Mouse (Mus musculus) urinary bladder, postnatal 10 days (tissue): ENCODE measurements around the gene Mdm1.

Experiments used
- DNase-seq: peaks from one replicate; pipeline ENCODE4 v3.0.0; 2022; ENCODE audit warnings: low spot score

Gene Mdm1

GRCm38 (mm10) chr10:118141018-118141883 is at the start of gene Mdm1:
TSS of gene Mdm1 (plus strand) at chr10:118141811.
- DNase-seq = peak; percentile 88

GRCm38 (mm10) chr10:118092745-118093144 is 48.9 kb upstream of the Mdm1 start:
- DNase-seq = no peak

- DNase-seq = no peak
Measured at GRCm38 (mm10) chr10:118093728-118094127, 47.9 kb upstream of the Mdm1 start.

GRCm38 (mm10) chr10:118094853-118095252 is 46.8 kb upstream of the Mdm1 start:
- no peak for DNase-seq

GRCm38 (mm10) chr10:118096223-118096622 is 45.4 kb upstream of the Mdm1 start:
- DNase-seq = no peak

- no peak for DNase-seq
Measured at GRCm38 (mm10) chr10:118097898-118098297, 43.7 kb upstream of the Mdm1 start.

- DNase-seq = no peak
Measured at GRCm38 (mm10) chr10:118100570-118100969, 41.0 kb upstream of the Mdm1 start.

- no peak for DNase-seq
Measured at GRCm38 (mm10) chr10:118101056-118101455, 40.6 kb upstream of the Mdm1 start.

- peak; percentile 30 for DNase-seq
Measured at GRCm38 (mm10) chr10:118103020-118103666, 38.5 kb upstream of the Mdm1 start.

- no peak for DNase-seq
Measured at GRCm38 (mm10) chr10:118103906-118104305, 37.7 kb upstream of the Mdm1 start.

GRCm38 (mm10) chr10:118107031-118107430 is 34.6 kb upstream of the Mdm1 start:
- no peak for DNase-seq

- no peak for DNase-seq
Measured at GRCm38 (mm10) chr10:118110006-118110920, 31.3 kb upstream of the Mdm1 start.

GRCm38 (mm10) chr10:118110921-118111301 is 30.7 kb upstream of the Mdm1 start:
- no peak for DNase-seq

- no peak for DNase-seq
Measured at GRCm38 (mm10) chr10:118111621-118112020, 30.0 kb upstream of the Mdm1 start.

- no peak for DNase-seq
Measured at GRCm38 (mm10) chr10:118112294-118112893, 29.2 kb upstream of the Mdm1 start.

- DNase-seq = no peak
Measured at GRCm38 (mm10) chr10:118113256-118113682, 28.3 kb upstream of the Mdm1 start.

GRCm38 (mm10) chr10:118114271-118114670 is 27.3 kb upstream of the Mdm1 start:
- DNase-seq = no peak

GRCm38 (mm10) chr10:118116456-118116855 is 25.2 kb upstream of the Mdm1 start:
- no peak for DNase-seq

GRCm38 (mm10) chr10:118121047-118121936 is 20.3 kb upstream of the Mdm1 start:
- no peak for DNase-seq

- no peak for DNase-seq
Measured at GRCm38 (mm10) chr10:118121937-118122285, 19.7 kb upstream of the Mdm1 start.
